Mouse (Mus musculus) heart, adult 8-10 months (tissue): ENCODE data around the gene Trnp1. TPM values are rescaled to one million over a fixed set of nuclear protein-coding genes. Genes with fewer than 3 reads are reported as not detected.
"Not testable (repeated sequence)": the region's sequence is repeated elsewhere in the genome, so short reads cannot be mapped to it uniquely, and the experiment has no call there.

Source experiments
- DNase-seq: peaks from one replicate; pipeline ENCODE4 v3.0.0; 2022; ENCODE audit warnings: low spot score
- total RNA-seq, 4 experiments: library from RNA; stranded (reverse); gene quantifications; 2 replicates each; pipeline ENCODE4 v1.2.4; 2022

The Trnp1 gene
- 1 to 10 TPM; 1.3 to 1.8 (median 1.6) TPM for total RNA-seq

DNA sequence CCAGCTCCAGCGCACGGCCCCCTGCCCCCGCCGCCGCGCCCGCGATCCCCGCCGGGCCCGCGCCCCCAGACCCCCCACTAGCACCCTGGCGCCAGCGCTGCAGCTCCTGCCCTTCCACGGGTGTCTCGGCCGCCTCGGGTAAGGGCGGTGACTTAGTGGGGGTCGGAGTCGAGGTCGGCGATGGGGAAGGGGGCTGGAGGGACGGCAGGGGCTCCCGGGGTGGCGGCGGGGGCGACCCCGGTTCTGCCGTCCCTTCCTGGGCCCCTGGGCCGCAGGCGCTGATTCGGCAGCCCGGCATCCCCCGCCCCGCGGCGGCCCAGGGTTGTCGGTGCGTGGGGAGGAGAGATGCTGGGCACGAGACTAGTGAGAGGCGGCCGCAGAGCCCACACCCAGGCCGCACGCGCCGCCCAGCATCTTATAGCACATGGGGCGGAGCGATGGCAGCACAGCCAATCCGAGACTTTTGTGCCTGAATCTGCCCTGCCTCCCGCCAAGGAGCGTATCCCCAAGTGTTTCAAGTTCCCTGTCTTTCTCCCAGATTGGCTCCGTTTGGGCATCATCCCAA is at the start of gene Trnp1:
Gene Trnp1 (minus strand): TSS at position 391 of the 565 bp plus-strand sequence.
- no peak for DNase-seq

DNA sequence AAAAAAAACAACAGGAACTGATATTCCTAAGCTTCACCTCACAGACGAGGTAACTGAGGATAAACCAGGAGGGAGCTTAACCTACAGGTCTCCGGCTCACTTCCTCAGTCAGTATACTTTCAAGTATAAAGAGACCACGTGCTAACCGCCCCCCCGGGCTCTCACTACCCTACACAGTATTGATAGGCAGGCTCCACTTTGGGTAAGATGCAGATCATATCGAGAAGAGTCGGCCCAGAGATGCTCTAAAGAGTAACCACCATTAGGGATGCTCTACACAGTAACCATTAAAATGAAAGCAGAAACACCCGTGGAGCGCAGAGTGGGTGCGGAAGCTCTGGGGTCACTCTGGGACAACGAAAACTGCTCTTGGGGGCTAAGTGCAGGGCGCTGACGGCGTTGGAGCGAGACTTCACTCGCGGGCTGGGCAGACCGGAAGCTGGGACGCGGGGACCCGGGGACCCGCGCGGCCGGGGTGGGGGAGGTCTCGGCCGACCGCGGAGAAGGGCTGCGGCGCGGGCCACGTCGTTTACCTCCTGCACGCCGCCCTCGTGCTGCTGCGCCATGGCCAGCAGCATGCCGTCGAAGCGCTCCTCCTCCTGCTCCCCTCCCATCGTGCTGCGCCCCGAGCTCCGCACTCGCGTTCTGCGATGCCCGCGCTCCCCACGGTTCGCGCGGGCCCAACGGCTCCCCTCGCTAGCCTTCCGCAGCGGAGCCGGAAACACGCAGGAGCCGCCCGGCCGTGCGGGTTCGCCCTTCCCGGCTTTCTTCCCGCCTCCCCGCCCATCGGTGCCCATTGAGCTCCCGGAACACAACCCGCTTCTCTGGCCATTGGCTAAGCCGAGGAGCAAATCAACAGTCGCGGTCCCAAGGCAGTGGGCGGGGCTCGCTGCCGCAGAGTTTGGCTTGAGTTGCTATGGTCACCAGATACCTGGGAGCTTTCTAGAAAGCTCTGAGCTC is 47.2 kb upstream of the Trnp1 start, which contains the start of gene Nudc:
Gene Nudc (minus strand): TSS at position 725 of the 960 bp plus-strand sequence.
- peak; percentile 97 for DNase-seq

DNA sequence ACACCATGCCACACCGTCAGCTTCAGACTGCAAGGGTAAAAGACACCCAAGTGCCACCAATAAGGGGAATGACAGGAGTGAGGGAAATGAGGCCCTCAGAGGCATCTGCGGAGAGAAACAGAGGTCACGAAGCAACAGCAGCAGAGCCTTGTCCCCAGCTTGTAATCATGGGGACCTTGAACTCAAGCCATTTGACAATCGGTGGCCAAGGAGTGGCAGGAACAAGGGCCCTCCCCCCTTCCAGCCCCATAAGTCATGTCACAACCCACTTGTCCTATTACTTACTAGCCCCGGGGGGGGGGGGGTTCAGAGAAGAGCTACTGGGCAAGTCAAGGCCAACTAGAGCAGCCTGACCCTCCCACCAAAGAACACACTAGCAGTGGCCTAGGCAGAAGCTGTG is 38.3 kb upstream of the Trnp1 start:
- DNase-seq: no peak

DNA sequence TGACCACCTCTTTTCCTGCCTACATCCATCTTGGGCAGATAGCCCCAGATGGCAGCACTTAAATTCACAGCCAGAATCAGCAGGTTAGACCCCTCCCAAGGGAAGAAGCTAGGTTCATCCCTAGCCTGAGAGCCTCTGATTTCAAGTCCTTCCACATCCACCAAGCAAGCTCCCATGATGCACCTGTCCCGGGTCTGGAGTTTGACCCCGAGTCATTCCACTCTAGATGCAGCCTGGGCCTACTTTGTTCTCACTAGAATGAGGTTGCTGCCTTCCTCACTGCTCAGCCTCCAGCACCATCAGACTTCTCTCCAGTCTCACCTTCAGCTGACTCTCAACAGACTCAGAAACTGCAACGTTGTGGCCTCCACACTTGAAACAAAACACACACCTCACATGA is 37.7 kb upstream of the Trnp1 start:
- no peak for DNase-seq

DNA sequence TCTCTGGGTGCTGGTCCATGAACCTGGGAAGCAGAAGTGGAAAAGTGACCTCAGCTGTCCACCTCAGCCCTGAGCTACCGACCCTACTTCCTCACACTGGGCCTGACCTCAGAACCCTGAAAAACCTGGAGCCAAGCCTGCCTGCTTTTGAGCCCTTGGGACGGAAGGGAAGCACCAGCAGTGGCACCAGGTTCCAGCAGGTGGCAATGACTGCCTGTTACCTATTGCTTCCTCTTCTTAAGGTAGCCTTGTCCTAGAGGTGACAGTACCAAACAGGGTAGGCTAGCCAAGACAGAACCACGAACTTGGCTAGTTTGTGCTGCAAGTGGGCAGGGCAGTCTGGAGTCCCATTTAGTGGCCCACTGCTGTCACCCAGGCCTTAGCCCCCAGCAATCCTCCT is 34.4 kb upstream of the Trnp1 start:
- no peak for DNase-seq

DNA sequence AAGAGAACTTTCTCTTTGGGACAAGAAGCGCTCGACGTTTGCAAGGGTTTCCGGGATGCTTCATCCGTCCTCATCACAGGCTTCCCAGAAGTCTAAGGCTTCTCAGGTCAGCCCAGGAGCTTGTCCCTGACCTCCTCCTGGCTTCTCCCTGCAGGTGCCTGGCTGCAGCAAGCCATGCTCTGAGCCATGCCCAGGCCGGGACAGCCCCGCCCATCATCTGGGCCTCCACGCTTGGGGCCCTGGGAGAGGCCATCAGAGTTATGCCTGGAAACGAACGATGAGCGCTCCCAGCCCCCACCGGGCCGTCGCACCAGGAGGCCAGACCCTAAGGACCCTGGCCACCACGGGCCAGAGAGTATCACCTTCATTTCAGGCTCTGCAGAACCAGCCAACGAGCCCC is 29.4 kb upstream of the Trnp1 start:
- DNase-seq: no peak

DNA sequence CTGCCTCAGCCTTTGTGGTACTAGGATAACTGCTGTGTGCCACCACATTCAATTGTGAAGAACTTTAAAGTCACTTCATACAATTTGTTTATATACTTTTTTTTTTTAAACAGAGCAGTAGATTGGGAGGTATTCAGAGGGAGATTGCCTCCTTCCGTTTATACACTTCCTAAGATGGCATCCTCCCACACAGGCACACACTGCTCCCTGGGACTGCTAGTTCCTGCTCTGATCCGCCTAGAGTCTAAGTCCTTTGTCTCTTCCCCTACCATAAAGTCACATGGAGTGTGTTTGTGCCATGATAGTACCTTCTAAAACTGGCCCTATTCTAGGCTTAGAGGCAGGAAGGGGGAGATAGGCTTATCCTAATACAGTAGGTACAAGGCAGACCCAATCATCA is 23.2 kb upstream of the Trnp1 start:
- DNase-seq: no peak

DNA sequence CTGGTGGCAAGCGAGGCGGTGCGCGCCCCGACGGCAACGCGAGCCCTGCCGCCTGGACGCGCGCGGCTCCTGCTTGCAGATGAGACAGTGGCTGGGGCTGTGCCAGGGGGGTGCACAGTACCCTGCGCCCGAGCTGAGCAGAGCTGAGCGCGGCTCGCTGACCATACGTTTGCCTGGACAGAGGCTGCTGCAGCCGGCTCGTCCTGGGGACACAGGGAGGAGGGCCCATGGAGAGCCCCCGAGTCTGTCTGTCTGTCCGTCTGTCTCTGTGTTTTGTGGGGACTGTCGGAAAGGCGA is 21.0 kb upstream of the Trnp1 start:
- no peak for DNase-seq

DNA sequence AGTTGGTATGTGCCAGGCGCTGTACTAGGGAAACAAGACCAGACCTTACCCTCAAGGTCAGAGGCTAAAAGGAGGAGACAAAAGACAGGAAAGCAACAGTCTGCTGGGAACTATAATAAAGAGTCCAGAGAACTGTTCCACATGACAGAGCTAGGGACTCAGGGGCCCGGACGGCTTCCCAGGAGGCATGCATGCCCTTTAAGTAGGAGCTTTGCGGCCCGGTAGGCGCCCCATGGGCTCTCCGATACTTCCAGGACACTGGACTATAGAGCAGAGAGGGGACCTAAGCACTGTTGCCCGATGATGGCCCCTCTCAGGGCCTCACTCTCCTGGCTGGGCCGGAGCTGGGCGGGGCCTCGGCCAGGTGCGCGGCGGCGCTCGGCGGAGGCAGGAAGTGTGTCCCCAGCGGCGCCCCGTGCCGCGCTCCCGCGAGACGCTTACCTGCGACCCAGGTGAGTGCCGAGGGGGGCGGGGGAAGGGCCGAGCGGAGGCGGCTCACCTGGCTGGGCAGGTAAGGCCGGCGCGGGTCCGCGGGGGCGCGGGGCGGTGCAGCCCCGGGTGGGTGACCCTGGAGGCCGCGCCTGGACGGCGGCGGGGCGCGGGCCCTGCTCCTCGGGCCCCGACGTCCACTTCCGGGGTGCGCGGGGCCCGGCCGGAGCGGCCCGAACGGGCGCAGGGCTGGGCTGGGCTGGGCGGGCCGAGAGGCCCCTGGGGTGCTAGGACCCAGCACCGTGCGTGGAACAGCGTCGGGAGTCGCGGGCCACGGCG is 20.4 kb upstream of the Trnp1 start, which contains the start of gene Kdf1:
Gene Kdf1 (plus strand): TSS at position 363 of the 768 bp plus-strand sequence.
- no peak for DNase-seq

DNA sequence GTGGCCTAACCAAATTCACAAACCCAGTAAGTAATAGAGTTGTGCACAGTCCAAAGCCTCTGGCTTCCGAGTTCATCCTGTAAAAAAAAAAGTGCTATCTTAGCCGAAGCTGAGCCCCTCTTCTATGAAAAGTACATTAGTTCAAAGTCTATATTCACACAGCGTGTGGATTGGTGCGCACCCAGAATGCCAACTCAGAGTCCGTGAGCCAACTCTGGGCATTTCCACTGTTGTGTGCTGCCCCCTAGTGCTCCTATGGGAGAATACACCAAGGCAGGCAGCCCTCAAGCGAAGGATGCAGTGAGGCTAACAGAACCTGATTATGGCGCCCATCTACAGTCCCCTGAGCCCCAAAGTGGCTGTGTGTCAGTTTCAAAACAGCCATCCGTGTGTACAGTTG is 14.6 kb upstream of the Trnp1 start:
- peak; percentile 62 for DNase-seq

DNA sequence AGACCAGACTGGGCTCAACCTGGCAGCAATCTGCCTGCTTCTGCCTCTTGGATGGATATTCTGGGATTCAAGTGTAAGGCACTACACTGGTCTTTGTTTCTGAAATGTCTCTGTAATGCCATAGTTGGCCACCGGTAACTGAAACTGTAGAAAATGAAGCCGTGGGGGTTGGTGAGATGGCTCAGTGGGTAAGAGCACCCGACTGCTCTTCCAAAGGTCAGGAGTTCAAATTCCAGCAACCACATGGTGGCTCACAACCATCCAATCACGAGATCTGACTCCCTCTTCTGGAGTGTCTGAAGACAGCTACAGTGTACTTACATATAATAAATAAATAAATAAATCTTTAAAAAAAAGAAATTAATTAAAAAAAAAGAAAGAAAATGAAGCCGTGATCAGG is 14.2 kb upstream of the Trnp1 start:
- not testable (repeated sequence) for DNase-seq

DNA sequence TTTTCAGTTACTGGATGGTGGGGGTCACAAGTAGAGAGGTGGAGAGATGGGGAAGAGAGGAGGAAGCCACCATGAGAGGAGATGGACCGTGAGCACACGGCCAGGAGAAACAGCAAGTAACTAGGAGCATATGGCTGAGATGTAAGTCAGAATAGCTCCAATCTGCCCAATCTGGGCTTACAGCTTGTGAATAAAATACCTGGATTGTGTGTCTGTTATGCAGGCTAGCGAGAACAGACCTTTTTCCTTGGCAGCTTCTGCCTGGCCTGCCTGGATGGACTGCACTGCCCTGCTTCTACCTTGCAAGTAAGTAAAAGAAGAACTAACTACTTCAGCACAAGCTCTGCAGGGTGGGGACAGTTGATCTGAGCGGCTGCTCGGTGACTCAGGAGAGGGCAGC is 12.7 kb upstream of the Trnp1 start:
- no peak for DNase-seq

DNA sequence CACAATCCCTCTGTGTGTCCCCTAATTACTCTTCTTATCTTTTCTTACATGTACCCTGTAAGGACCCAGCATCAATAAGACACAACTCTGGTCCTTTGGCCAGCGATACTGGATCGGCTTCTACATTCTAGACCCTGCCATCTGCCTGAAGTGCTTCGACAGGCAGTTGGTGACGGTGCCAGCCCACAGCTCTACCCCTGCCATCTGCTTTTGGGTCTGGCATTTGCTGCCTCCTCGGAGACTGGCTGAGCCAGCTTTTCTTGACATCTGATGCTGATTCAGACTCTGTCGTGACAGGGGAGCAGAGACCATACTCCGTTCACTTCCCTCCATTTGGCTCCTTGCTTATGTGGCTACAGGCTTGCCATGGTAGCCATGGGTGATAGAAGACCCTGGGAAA is 10.6 kb upstream of the Trnp1 start:
- no peak for DNase-seq

DNA sequence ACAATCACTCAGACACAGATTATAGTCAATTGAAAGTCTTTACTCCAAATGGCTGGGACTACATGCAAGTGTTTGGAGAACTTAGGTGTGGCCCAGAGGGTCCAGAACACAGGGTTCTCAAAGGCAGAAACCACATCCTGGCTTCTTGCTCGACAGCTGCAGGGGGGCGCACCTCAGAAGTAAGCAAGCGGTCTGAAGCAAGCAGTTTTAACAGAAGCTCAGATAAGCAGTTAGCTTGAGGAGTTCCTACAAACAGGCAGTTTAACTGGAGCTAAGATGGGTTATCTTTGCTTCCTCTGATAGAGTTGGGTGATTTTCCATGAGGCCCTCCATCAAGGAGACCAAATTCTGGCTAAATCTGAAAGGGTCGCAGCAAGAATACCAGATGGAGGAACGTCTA is 8.2 kb upstream of the Trnp1 start:
- no peak for DNase-seq

DNA sequence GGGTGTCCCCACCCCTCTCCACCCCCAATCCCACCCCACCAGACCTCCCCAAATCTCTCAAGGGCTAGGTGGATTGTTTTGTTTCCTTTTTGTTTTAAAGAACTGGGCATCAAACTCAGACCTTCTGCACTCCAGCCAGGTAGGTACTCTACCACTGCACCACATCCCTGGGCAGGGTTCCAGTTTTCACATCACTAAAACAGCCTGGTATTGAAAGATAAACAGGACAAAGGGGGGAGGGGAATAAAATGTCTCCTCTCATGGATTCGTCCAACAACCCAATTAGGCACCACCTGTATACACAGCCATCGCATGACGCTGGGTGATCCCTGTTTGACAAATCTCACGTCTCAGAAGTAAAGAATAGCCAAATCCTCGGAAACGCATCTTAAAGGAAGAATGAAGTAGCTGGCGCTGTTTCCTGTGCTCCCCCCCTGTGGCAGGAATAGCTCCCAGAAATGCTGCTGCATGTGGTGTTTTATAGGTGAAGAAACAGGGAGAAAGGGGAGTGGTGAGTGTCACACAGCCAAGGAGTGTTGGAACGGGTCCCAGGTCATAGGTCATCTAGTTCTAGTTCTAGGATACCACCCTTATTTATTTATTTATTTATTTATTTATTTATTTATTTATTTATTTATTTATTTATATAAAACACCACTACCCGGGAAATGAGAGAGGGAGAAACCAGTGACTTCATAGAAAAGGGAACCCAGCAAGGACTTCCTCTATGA is 6.6 kb upstream of the Trnp1 start:
- DNase-seq: no peak

DNA sequence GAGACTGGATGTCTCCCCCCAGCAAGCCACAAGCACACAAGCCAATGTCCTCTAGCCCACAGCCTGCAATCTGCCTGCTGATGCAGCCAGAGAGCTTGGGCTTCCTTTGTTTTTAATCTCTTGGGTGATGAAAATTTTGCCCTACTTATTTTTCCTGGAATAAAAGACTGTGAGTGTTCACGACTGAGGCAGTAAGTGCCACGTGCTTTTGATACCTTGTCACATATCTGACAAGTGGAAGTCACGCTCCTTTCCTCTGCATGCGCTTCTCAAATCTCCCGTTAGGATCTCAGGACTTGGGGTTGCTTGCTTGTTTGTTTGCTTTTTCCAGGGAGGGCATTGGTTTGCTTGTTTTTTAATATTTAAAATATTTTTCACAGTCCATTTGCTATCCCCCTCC is 6.0 kb upstream of the Trnp1 start:
- DNase-seq: no peak

DNA sequence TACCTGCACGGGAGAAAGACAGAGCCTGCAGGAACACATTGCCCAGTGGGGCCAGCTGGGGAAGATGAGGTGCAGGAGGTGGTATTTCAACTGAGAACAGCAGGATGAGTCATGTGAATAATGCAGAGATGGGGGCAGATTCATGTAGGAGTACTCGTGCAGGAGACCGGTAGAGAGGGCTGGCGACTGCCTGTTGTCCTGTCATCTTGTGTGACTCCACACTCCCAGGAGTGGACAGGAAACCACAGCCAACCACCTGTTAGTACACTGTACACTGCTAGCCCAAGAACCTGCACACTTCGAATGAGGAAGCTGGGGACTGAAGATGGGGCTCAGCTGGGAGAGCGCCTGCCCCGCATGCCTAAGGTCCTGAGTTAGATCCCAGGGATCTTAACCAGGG is 3.2 kb upstream of the Trnp1 start:
- no peak for DNase-seq

DNA sequence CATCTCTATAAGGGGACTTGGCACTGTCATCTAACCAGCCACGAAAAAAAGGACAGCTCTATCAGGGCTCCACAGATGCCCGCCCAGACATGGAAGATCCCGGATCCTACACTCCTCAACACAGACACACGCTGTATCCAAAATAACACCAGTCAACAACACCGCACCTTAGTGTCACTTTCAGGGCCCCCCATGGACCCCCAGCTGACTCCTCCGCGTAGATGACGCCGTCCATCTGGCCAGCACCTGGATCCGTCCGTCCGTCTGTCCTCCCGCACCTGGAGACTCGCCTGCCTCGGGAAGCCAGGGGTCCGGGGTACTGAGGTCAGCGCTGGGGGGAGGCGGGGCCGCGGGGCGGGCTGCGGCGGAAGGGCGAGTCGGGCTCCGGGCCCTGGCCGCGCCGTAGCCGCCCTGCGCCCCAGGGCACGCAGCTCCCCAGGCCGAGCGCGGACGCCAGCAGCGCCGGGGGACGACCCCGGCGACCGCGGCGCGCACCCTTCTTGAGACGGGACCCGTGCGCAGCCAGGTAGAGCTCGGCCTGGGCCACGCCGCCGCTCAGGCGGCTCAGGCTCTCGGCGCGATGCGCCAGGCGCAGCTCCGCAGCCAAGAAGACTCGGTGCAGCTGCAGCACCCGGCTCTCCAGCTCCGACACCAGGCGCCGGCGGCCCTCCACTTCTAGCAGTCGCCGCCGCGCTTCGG is 740 bp downstream of the Trnp1 start:
- DNase-seq: no peak

DNA sequence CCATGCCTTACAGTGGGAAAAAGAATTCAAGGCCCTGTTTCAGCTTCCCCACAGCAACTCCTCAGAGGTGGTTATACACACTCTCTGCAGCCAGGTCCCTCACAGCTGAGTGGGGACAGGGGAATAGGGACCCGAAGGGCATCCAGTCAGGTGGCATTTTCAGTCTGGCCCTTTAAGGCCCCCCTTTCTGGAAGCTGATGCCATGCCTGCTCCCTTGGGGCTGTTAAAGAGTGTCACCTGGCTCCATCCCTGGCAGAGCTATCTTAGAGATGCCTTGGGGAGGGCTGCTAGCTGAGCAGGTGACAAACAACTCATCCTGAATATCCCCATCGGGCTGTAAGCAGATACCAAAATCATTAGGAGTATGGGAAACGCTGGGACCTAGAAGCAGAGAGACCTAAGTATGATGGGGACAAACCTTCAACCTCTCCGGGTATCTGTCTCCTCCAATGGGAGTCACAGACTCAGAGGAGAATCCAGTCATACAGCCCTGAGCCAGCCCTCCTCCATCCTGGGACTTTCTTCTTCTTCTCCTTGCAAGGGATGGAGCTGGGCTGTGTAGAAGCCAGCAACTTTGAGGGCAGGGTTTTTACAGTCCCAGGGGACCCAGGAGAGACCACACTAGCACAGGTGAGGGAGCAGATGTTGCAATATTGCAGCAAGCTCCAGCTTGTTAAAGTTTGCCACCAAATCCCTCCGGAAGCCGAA is 1.5 kb downstream of the Trnp1 start:
- DNase-seq: no peak

DNA sequence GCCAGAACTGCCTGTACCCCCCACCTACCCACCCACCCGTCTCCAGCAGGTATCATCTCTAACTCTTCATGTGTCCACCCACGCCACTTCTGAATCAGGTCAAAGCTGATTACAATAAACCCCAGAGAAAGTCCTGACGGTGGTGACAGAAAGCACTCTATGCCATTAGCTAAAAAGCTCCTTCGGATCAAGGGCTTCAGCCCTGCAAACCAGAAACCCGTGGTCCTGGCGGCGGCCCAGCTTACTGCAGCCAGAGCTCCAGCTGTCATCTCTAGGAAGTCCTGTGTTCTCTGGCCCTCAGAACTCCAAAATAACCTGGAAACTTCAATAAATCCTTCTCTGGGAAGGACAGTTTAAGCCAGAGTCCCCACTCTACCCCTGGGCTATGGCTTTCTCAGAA is 2.6 kb downstream of the Trnp1 start:
- no peak for DNase-seq

DNA sequence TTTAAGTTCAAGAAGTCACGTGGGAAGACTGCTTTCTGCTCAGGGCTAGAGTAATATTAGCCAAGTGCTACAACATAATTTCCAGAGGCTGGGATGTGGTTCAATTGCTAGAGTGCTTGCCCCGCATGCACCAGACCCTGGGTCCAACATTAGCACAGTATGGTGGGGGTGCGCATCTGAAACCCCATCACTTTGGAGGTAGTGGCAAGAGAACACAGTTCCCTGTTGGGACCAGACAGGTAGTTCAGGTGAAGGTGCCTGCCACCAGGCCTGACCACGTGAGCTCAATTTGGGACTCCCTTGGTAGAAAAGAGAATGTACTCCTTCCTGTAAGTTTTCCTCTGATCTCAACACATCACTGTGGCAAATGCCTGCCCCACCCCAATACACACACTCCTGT is 3.5 kb downstream of the Trnp1 start:
- no peak for DNase-seq
